Mouse (Mus musculus): ENCODE data around the gene Faf1.
"Not testable (repeated sequence)": the region's sequence is repeated elsewhere in the genome, so short reads cannot be mapped to it uniquely, and the experiment has no call there.

The Faf1 gene

DNA sequence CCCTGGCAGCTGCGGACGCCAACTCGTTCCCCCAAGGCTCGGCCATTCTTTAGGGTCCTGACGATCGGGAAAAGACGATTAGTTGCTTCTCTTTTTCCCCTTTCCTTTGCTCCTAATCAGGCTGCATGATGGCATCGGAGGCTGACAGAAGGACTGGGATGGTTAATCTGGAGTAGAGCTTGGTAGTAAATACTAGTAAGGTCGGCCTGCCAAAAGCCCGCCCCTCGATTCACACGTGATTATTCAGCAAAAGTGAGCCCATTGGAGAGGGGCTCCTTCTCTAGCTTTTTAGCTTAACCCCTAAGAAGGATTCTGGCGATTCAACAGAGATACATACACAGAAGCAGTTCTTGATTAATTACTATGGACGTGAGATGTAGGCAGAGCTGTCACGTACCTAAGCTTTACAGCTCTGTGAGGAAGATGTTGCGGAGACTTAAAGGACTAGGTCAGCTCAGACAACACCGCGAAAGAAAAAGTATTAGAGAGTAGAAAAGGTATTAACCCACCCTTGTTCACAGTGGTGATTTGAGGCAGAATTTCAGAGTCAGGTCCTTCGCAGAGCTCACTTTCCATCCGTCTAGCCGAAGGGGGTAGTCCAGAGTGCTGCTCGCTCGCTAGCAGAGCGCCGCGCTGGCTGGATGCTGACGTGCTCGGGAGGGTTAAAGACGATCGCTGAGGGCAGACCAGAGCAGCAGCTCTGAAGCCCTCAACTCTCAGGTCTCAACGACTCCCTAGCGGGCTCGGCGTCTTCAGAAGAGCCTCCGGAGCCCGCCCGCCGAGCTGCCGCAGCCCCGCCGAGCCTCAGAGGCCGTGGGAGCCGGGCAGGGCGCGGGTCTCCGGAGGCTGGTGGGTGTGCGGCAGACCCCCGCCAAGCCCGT is 11.0 kb upstream of the Faf1 start:
- DNase-seq (ENCODE audit: low read depth, low spot score) = peak; percentile 64

DNA sequence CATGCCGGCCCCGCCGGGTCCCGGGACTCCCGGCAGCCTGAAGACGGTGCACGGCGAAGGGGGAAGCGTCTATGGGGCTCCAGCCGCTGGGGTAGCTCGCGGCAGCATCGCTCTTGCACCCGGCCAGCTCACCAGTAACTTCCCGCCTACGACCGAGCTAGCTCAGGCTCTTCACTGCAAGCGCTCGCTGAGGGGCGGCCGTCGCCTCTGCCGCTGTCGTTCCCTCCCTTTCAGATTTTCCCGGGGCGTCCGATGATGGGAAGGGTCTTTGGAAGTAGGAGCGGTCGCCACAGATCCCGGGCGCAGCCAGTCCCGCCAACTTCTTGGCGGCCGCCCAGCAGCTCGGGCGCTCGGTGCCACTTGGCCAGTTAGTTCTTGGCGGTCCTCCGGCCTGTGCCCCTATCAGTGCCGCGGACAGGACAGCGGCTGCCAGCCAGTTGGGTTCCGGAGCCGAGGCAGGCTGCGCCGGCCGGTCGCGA is 10.4 kb upstream of the Faf1 start:
- peak; percentile 46 for DNase-seq (ENCODE audit: low read depth, low spot score)

DNA sequence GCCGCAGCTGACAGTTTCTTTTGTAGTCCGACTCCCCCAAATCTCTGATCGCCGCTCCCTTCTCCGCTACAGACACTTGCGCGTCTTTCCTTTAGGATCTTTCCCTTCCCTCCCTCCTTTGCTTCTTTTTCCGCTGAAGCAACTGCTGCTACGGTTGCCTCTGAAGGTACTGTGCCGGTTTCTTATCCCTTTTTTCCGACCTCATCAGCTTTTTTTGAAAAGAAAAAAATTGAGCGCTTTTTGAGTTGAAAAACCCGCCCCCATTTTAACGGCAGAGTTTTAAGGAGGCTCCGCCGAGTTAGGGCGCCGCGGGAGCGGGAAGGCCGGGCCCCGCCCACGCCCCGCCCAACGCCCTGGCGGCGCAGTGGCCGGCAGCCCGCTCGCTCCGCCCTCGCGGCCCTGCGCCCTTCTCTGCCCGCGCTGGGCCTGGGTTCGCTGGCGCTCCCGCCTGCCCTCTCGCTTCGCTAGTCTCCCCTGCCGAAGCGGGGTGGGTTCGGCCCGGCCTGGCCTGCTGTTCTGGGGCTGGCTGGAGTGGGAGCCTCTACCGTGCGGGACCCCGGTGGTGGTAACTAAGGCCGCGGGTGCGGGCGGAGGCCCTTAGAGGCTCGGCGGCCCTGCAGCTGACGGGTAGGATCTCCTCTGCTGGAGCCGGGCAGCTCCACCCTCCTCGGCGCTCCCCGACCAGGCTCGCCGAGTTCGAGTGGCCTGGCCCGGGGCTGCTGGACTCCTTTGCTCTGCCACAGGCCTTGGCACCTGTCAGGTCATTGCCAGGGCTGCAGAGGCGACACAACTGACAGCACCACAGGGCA is 9.7 kb upstream of the Faf1 start, which contains the start of gene Cdkn2c:
Cdkn2c (minus strand) TSS at position 729 of the 809 bp plus-strand sequence.
- DNase-seq (ENCODE audit: low read depth, low spot score) = peak; percentile 84

DNA sequence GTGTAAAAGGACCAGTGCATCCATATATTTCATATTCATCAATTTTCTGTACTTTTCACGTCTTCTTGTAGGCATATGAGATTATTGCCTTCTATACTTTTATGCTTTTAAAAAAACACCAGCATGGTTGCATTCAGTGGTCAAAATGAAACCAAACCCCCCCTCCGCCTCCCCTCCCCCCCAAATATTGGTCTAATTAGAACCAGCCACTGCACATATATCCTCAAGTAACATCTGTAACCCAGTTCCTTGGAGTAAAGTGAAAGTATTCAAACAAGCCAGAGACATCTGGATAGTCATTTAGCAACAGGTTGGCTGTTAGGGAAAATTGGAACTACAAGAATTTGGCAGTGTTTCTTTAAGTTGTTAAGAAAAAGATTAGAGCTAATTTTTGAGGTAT is 8.9 kb upstream of the Faf1 start:
- no peak for DNase-seq (ENCODE audit: low read depth, low spot score)

GRCm38 (mm10) chr4:109670213-109670612 is 6.2 kb upstream of the Faf1 start:
- DNase-seq (ENCODE audit: low read depth, low spot score) = no peak

- DNase-seq (ENCODE audit: low read depth, low spot score) = no peak
Observed at GRCm38 (mm10) chr4:109671941-109672340, 4.4 kb upstream of the Faf1 start.

- DNase-seq (ENCODE audit: low read depth, low spot score) = no peak
Observed at GRCm38 (mm10) chr4:109674097-109674496, 2.3 kb upstream of the Faf1 start.

GRCm38 (mm10) chr4:109677221-109677620 is 833 bp downstream of the Faf1 start:
- no peak for DNase-seq (ENCODE audit: low read depth, low spot score)

- DNase-seq (ENCODE audit: low read depth, low spot score) = no peak
Observed at GRCm38 (mm10) chr4:109683561-109683960, 7.2 kb downstream of the Faf1 start.

DNA sequence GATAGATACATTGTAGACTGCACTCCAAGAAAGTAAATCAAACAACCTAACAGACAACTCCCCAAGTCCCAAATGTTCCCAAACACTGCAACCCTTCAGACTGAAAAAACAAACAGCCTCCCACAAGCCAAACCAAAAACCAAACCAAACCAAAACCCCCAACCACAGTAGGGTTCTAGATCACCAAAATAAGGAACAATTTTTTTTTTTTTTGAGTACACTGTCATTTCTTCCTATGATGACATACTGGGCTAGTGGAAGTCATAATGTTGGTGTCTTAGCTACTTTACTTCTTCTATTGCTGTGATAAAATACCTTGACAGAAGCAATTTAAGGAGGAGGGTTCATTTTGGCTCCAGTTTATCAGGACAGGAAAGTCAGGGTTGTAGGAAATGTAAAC is 16.3 kb downstream of the Faf1 start:
- no peak for DNase-seq (ENCODE audit: low read depth, low spot score)

GRCm38 (mm10) chr4:109700727-109701126 is 24.3 kb downstream of the Faf1 start:
- not testable (repeated sequence) for DNase-seq (ENCODE audit: low read depth, low spot score)

GRCm38 (mm10) chr4:109703568-109703967 is 27.2 kb downstream of the Faf1 start:
- peak; percentile 47 for DNase-seq (ENCODE audit: low read depth, low spot score)

DNA sequence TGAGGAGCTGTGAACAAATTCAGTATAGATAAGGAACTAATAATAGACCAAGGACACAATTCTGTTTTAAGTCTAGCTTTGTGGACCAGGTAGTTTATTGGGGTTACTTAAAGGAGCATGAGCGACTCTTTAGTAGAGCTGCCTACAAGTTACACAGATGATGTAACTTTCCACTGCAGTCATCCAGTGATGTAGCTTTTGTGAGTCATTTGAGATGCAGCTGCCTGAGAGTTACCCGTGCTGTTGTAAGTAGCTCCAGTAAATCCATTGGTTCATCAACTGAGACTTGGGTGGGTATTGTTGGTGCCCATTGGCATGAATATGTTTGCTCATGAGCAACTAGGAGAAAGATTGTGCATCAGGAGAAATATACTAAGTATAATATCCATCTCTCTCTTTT is 29.0 kb downstream of the Faf1 start:
- no peak for DNase-seq (ENCODE audit: low read depth, low spot score)

DNA sequence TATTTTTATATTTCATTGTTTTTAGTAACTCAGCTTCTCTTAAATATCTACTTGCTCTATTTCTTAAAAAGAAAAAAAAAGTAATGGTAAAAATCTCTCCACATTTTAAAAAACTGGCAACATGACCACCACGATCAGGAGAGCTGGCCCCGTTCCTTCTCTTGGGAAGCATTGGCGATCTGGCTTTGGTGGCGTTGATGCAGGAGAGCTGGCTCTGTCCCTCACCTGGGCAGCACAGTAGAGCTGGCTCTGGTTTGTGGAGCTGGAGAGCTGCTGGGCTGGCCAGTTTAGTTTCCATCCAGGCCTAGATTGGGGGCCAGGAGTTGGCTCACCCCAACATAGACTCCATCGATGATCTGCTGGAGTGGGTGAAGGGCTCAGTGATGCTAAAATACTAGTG is 42.9 kb downstream of the Faf1 start:
- no peak for DNase-seq (ENCODE audit: low read depth, low spot score)

- peak; percentile 43 for DNase-seq (ENCODE audit: low read depth, low spot score)
Observed at GRCm38 (mm10) chr4:109729281-109729680, 52.9 kb downstream of the Faf1 start.

DNA sequence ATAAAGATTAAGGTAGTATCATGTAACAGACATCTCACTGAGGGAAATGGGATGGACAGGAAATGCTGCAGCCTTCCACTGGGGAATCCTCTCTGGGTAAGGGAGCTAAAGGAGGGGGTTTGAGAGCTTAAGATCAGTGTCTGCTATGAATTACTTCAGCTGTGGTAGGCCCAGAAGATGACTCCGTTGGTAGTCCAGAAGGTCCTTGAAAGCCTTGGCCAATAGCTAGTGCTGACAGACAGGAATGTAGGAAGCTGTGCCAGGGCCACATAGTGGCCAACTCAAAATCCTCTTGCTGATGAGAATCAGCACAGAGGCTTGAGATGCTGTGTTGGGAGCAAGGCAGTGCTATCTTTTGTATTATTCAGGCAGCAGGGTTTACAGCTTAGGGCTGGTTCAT is 59.4 kb downstream of the Faf1 start:
- no peak for DNase-seq (ENCODE audit: low read depth, low spot score)

GRCm38 (mm10) chr4:109743984-109744383 is 67.6 kb downstream of the Faf1 start:
- no peak for DNase-seq (ENCODE audit: low read depth, low spot score)

GRCm38 (mm10) chr4:109759031-109759430 is 82.6 kb downstream of the Faf1 start:
- no peak for DNase-seq (ENCODE audit: low read depth, low spot score)

- no peak for DNase-seq (ENCODE audit: low read depth, low spot score)
Observed at GRCm38 (mm10) chr4:109759901-109760300, 83.5 kb downstream of the Faf1 start.

DNA sequence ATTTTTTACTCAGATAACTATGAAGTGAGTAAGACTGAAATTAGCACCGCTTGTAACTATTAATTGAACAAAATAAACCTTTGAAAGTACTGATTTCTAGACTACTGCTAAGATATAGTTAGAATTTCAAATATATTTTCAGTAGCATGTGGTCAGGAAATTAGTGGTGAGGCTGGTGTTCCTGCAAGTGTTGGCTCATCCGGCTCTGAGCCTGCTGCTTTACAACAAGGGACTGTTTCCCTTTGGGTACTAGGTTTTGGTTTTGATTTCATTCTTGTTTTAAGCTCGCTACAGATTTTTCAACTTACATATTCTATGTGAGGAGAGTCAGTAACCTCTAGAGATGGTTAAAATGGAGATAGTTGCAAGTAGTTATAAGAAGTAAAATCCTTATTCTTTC is 84.1 kb downstream of the Faf1 start:
- DNase-seq (ENCODE audit: low read depth, low spot score) = no peak

GRCm38 (mm10) chr4:109762768-109763501 is 86.5 kb downstream of the Faf1 start:
- no peak for DNase-seq (ENCODE audit: low read depth, low spot score)

- DNase-seq (ENCODE audit: low read depth, low spot score) = no peak
Observed at GRCm38 (mm10) chr4:109769071-109769470, 92.7 kb downstream of the Faf1 start.
